Mouse (Mus musculus): ENCODE measurements at regions not wholly inside any gene's neighbourhood (a gene's known extent, or its start where the extent isn't known, plus 50 kb on each side); places are given as distances from the start of the nearest gene placed in this dataset.

- DNase-seq (ENCODE audit: low spot score): no peak
Observed at GRCm38 (mm10) chr10:16742246-16742645, 980.8 kb upstream of the Cited2 start.

- DNase-seq (ENCODE audit: low spot score): no peak
Observed at GRCm38 (mm10) chr10:16751546-16751945, 971.5 kb upstream of the Cited2 start.

- DNase-seq (ENCODE audit: low spot score): no peak
Observed at GRCm38 (mm10) chr10:16789641-16790243, 933.3 kb upstream of the Cited2 start.

GRCm38 (mm10) chr10:16803978-16804377, 919.0 kb upstream of the Cited2 start:
- DNase-seq (ENCODE audit: low spot score): no peak

GRCm38 (mm10) chr10:16810716-16811115, 912.3 kb upstream of the Cited2 start:
- DNase-seq (ENCODE audit: low spot score): no peak

GRCm38 (mm10) chr10:16814013-16814412, 909.0 kb upstream of the Cited2 start:
- DNase-seq (ENCODE audit: low spot score): no peak

GRCm38 (mm10) chr10:16861534-16861933, 861.5 kb upstream of the Cited2 start:
- DNase-seq (ENCODE audit: low spot score): no peak

- DNase-seq (ENCODE audit: low spot score): no peak
Observed at GRCm38 (mm10) chr10:16866914-16867313, 856.1 kb upstream of the Cited2 start.

- DNase-seq (ENCODE audit: low spot score): no peak
Observed at GRCm38 (mm10) chr10:16874131-16874530, 848.9 kb upstream of the Cited2 start.

- DNase-seq (ENCODE audit: low spot score): no peak
Observed at GRCm38 (mm10) chr10:16878197-16878596, 844.8 kb upstream of the Cited2 start.

GRCm38 (mm10) chr10:16893316-16893715, 829.7 kb upstream of the Cited2 start:
- DNase-seq (ENCODE audit: low spot score): no peak

GRCm38 (mm10) chr10:16895332-16895731, 827.7 kb upstream of the Cited2 start:
- no peak for DNase-seq (ENCODE audit: low spot score)

- no peak for DNase-seq (ENCODE audit: low spot score)
Observed at GRCm38 (mm10) chr10:16922888-16923287, 800.1 kb upstream of the Cited2 start.

- DNase-seq (ENCODE audit: low spot score): no peak
Observed at GRCm38 (mm10) chr10:16923851-16924250, 799.2 kb upstream of the Cited2 start.

GRCm38 (mm10) chr10:16937705-16938104, 785.3 kb upstream of the Cited2 start:
- DNase-seq (ENCODE audit: low spot score): no peak

GRCm38 (mm10) chr10:16951636-16952035, 771.4 kb upstream of the Cited2 start:
- no peak for DNase-seq (ENCODE audit: low spot score)

GRCm38 (mm10) chr10:16960971-16961370, 762.0 kb upstream of the Cited2 start:
- no peak for DNase-seq (ENCODE audit: low spot score)

- DNase-seq (ENCODE audit: low spot score): peak; percentile 7
Observed at GRCm38 (mm10) chr10:16962463-16962862, 760.6 kb upstream of the Cited2 start.

- no peak for DNase-seq (ENCODE audit: low spot score)
Observed at GRCm38 (mm10) chr10:16978770-16979169, 744.2 kb upstream of the Cited2 start.

GRCm38 (mm10) chr10:16990227-16990626, 732.8 kb upstream of the Cited2 start:
- no peak for DNase-seq (ENCODE audit: low spot score)

- no peak for DNase-seq (ENCODE audit: low spot score)
Observed at GRCm38 (mm10) chr10:16993789-16994188, 729.2 kb upstream of the Cited2 start.

GRCm38 (mm10) chr10:16994526-16994925, 728.5 kb upstream of the Cited2 start:
- DNase-seq (ENCODE audit: low spot score): no peak

- DNase-seq (ENCODE audit: low spot score): no peak
Observed at GRCm38 (mm10) chr10:16995010-16995409, 728.0 kb upstream of the Cited2 start.

GRCm38 (mm10) chr10:16996820-16997466, 726.1 kb upstream of the Cited2 start:
- no peak for DNase-seq (ENCODE audit: low spot score)
